Mouse (Mus musculus) frontal cortex, postnatal 14 days (tissue): Measurements from ENCODE around the gene Serpinb3b.
"Not testable (repeated sequence)": the region's sequence is repeated elsewhere in the genome, so short reads cannot be mapped to it uniquely, and the experiment has no call there.

Experiments used
- DNase-seq, 2 experiments: peaks; one replicate each; pipeline ENCODE4 v3.0.0; 2022; ENCODE audit warnings: low spot score in 2 of 2

Gene Serpinb3b

GRCm38 (mm10) chr1:107278261-107278660, at the start of gene Serpinb3b, which contains the start of gene Serpinb3c:
Serpinb3b (minus strand) TSS chr1:107278361.
Serpinb3c (minus strand) TSS chr1:107278371.
- DNase-seq, result not testable (repeated sequence)

GRCm38 (mm10) chr1:107243170-107243569, 35.0 kb downstream of the Serpinb3b start:
- peak in 1 of 2 experiments; percentile 6 for DNase-seq

DNA sequence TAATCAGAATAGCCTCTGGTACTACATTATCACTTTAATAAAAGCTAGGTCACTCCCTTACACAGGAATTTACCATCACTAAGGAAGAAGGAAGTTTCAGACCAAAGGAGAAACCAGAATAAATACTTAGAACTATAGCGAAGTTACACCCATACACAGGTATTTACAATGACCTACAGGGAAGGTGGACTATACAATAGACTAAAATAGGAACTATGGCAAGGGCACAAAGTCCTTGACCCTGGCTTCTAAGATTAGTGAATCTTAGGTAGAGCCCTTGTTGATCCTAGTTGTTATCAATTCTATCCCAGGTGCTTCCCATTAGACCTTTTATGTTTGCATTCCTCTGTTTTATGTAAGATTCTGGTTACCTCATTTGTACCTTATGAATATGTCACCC, 60.9 kb downstream of the Serpinb3b start:
- not testable (repeated sequence) for DNase-seq

GRCm38 (mm10) chr1:107127453-107127852, 150.7 kb downstream of the Serpinb3b start:
- peak in 1 of 2 experiments; percentile 20 for DNase-seq
